Mouse (Mus musculus) testis, adult 2 months (tissue): Measurements from ENCODE around the gene Gm20388. TPM values are rescaled to one million over a fixed set of nuclear protein-coding genes. Genes with fewer than 3 reads are reported as not detected.

Experiments
- H3K27ac ChIP-seq: fragments of 200-500 bp; 2 replicates; pipeline ENCODE4 v1.5.1; 2012; ENCODE audit warnings: low read depth, low read length; ENCODE audit not compliant: control insufficient read depth, insufficient read depth
- H3K27me3 ChIP-seq: fragments of 200-500 bp; 2 replicates; pipeline ENCODE4 v1.6.1; 2012; ENCODE audit warnings: mild to moderate bottlenecking, low read length, moderate library complexity; ENCODE audit not compliant: control insufficient read depth, insufficient read depth
- H3K36me3 ChIP-seq: fragments of 200-500 bp; 2 replicates; pipeline ENCODE4 v1.6.1; 2012; ENCODE audit warnings: mild to moderate bottlenecking, low read length; ENCODE audit not compliant: control insufficient read depth, insufficient read depth
- H3K4me1 ChIP-seq: fragments of 200-500 bp; 2 replicates; pipeline ENCODE4 v1.6.1; 2012; ENCODE audit warnings: low read length; ENCODE audit not compliant: control insufficient read depth, insufficient read depth
- H3K4me3 ChIP-seq: fragments of 200-500 bp; 2 replicates; pipeline ENCODE4 v1.5.1; 2012; ENCODE audit warnings: low read depth, mild to moderate bottlenecking, low read length, moderate library complexity, mixed read lengths; ENCODE audit not compliant: control insufficient read depth
- CTCF ChIP-seq: fragments of 200-500 bp; IDR thresholded peaks from 2 replicates; pipeline ENCODE4 v1.5.1; 2012; ENCODE audit warnings: low read depth, mild to moderate bottlenecking, inconsistent platforms, low read length, moderate library complexity; ENCODE audit not compliant: control insufficient read depth, insufficient read depth, insufficient replicate concordance
- POLR2A ChIP-seq: fragments of 200-500 bp; IDR thresholded peaks from 2 replicates; pipeline ENCODE4 v1.6.1; 2012; ENCODE audit warnings: low read depth, mild to moderate bottlenecking, inconsistent platforms, low read length, moderate library complexity; ENCODE audit not compliant: control insufficient read depth
- polyA plus RNA-seq: library from polyadenylated mRNA; depleted of rRNA; stranded (reverse); fragments of >200 nt; gene quantifications from 2 replicates; pipeline ENCODE4 v1.2.3, GENCODE M21; 2012

The Gm20388 gene
- polyA plus RNA-seq, 1 experiment = 5.6 TPM

DNA sequence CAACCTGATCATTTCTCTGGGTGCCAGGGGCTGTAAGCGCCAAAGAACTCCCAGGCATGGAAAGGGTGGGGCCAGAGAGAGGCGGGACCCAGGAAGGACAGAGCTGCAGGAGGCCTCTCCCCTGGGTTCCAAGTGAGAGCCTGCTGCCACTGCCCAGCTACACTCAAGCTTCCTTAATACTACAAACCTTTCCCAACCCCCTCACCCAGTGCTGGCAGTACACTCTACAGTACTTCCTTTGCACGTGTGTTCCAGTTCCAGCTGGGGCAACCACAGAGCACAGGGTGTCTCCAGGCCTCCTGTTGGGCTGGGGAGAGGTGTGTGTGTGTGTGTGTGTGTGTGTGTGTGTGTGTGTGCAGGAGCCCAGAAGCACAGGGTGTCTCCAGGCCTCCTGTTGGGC lies 374.4 kb downstream of the Gm20388 start:
- TF ChIP-seq POLR2A (no peak), CTCF (no peak)
- H3K27me3 ChIP-seq = no peaks in the 10 kb centered on the region
- no peak overlapping the region for H3K4me3 ChIP-seq
- H3K36me3 ChIP-seq = no peaks in the 10 kb centered on the region
- H3K4me1 ChIP-seq = no peaks in the 10 kb centered on the region; the same call in none of the 2 replicates
- no peak overlapping the region for H3K27ac ChIP-seq

- no peaks in the 10 kb centered on the region for H3K27me3 ChIP-seq
- TF ChIP-seq POLR2A (no peak), CTCF (no peak)
These were observed 375.2 kb downstream of the Gm20388 start for GRCm38 (mm10) chr8:120285878-120286277.

GRCm38 (mm10) chr8:120288122-120288908 lies 377.7 kb downstream of the Gm20388 start:
- Histone ChIP-seq H3K4me3 (no peak overlapping the region), H3K36me3 (no peaks in the 10 kb centered on the region), H3K4me1 (peaks cover 10% of the 10 kb centered on the region), H3K27ac (no peak overlapping the region), H3K27me3 (no peaks in the 10 kb centered on the region)
- no peak for TF ChIP-seq POLR2A
- TF ChIP-seq CTCF = peak; percentile 50

More at GRCm38 (mm10) chr8:120285878-120286277, 375.2 kb downstream of the Gm20388 start:
- Histone ChIP-seq H3K27ac (no peak overlapping the region), H3K36me3 (no peaks in the 10 kb centered on the region), H3K4me3 (no peak overlapping the region), H3K4me1 (no peaks in the 10 kb centered on the region; the same call in none of the 2 replicates)

GRCm38 (mm10) chr8:120289191-120289590 lies 378.6 kb downstream of the Gm20388 start:
- peaks cover 10% of the 10 kb centered on the region for H3K4me1 ChIP-seq

GRCm38 (mm10) chr8:120289698-120290181 lies 379.1 kb downstream of the Gm20388 start:
- Histone ChIP-seq H3K4me3 (no peak overlapping the region), H3K27me3 (no peaks in the 10 kb centered on the region), H3K4me1 (peaks cover 10% of the 10 kb centered on the region), H3K36me3 (no peaks in the 10 kb centered on the region), H3K27ac (no peak overlapping the region)
- no peak for TF ChIP-seq CTCF
- no peak for TF ChIP-seq POLR2A

More at GRCm38 (mm10) chr8:120289191-120289590, 378.6 kb downstream of the Gm20388 start:
- Histone ChIP-seq H3K4me3 (no peak overlapping the region), H3K27me3 (no peaks in the 10 kb centered on the region), H3K27ac (no peak overlapping the region), H3K36me3 (no peaks in the 10 kb centered on the region)
- TF ChIP-seq CTCF (no peak), POLR2A (no peak)

- no peaks in the 10 kb centered on the region for H3K36me3 ChIP-seq
- H3K27ac ChIP-seq = no peak overlapping the region
- H3K27me3 ChIP-seq = no peaks in the 10 kb centered on the region
- H3K4me3 ChIP-seq = no peak overlapping the region
- TF ChIP-seq POLR2A (no peak), CTCF (no peak)
- peaks cover 12% of the 10 kb centered on the region for H3K4me1 ChIP-seq
These were observed 380.0 kb downstream of the Gm20388 start for GRCm38 (mm10) chr8:120290614-120291013.

DNA sequence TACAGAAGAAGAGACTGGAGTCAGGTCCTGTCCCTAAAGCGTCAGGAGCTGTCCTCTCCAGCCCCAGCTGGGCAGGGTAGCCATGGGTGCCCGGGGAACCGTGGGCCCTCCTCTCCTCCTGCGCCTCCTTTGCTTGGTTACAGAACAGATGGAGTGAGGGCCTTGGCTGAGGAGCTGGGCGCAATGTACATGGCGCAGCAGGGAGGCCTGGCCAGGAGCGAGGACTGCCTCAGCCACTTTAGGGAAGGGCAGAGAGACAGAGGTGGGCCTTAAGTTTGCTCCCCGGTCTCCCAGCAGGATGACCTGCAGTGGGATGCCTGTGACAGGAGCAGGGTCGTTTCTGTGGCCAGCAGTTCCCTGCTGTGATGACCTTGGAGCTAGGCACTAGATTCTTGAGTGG lies 381.0 kb downstream of the Gm20388 start:
- Histone ChIP-seq H3K4me3 (no peak overlapping the region), H3K36me3 (no peaks in the 10 kb centered on the region), H3K4me1 (peaks cover 12% of the 10 kb centered on the region), H3K27ac (no peak overlapping the region), H3K27me3 (no peaks in the 10 kb centered on the region)
- TF ChIP-seq CTCF = no peak
- TF ChIP-seq POLR2A = no peak
